Mouse (Mus musculus): ENCODE measurements around the gene Mctp2. TPM values are rescaled to one million over a fixed set of nuclear protein-coding genes. Genes with fewer than 3 reads are reported as not detected.

The Mctp2 gene
- polyA plus RNA-seq, 1 experiment: 0.64 TPM

DNA sequence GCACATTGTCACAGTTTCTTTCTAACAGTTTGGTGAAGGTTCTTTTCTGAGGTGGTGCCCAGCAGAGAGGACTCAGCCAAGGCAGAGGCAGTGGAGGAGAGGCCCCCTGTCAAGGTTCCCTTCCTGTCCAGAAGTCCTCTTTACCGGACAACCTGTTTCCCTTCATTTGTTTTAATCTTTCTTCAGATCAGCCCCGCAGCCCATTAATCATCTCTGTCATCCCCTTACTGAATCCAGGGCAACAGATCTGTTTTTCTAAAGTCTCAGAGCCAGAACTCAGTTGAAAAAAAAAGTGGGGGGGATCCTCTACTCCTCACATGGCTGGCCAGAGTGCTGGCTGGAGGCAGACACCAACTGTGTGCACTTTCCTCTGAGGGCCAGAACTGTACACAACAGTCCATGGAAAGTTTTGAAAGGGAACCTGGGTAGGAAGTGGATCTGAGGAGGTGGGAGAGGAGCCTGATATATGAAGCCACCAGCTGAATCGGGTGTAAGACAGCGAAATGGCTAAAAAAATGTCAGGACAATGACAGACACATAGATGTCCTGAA is 146.8 kb downstream of the Mctp2 start:
- 69% methylated on average over 4 of the region's 4 CpGs for WGBS
- TF ChIP-seq CTCF (IDR thresholded peaks at IDR 0.05; ENCODE audit: borderline replicate concordance, insufficient read depth, low read depth, low read length) (no peak), POLR2A (IDR thresholded peaks at IDR 0.05; ENCODE audit: borderline replicate concordance, insufficient read depth, low read length) (no peak)
- DNase-seq: no peak
- Histone ChIP-seq H3K4me1 (ENCODE audit: control insufficient read depth, insufficient read depth, low read length) (no peaks in the 10 kb centered on the region), H3K4me3 (replicated peaks; ENCODE audit: insufficient read depth, low read depth, low read length) (no peak overlapping the region), H3K27me3 (ENCODE audit: control insufficient read depth, insufficient read depth, low read length) (no peaks in the 10 kb centered on the region), H3K27ac (ENCODE audit: insufficient read depth, low read length) (no peak overlapping the region)

- no peaks in the 10 kb centered on the region for H3K27me3 ChIP-seq (ENCODE audit: control insufficient read depth, insufficient read depth, low read length)
- whole genome bisulfite sequencing: 65% methylated on average over 7 of the region's 7 CpGs
- H3K4me3 ChIP-seq (replicated peaks; ENCODE audit: insufficient read depth, low read depth, low read length): no peak overlapping the region
- DNase-seq: no peak
- no peak overlapping the region for H3K27ac ChIP-seq (ENCODE audit: insufficient read depth, low read length)
- H3K4me1 ChIP-seq (ENCODE audit: control insufficient read depth, insufficient read depth, low read length): no peaks in the 10 kb centered on the region
- no peak for TF ChIP-seq POLR2A (IDR thresholded peaks at IDR 0.05; ENCODE audit: borderline replicate concordance, insufficient read depth, low read length)
- TF ChIP-seq CTCF (IDR thresholded peaks at IDR 0.05; ENCODE audit: borderline replicate concordance, insufficient read depth, low read depth, low read length): no peak
These were observed 155.4 kb downstream of the Mctp2 start for GRCm38 (mm10) chr7:72150799-72151708.

- TF ChIP-seq POLR2A (IDR thresholded peaks at IDR 0.05; ENCODE audit: borderline replicate concordance, insufficient read depth, low read length): no peak
- no peak for TF ChIP-seq CTCF (IDR thresholded peaks at IDR 0.05; ENCODE audit: borderline replicate concordance, insufficient read depth, low read depth, low read length)
- 26% methylated on average over 3 of the region's 3 CpGs for WGBS
- H3K27ac ChIP-seq (ENCODE audit: insufficient read depth, low read length): no peak overlapping the region
- H3K27me3 ChIP-seq (ENCODE audit: control insufficient read depth, insufficient read depth, low read length): no peaks in the 10 kb centered on the region
- H3K4me3 ChIP-seq (replicated peaks; ENCODE audit: insufficient read depth, low read depth, low read length): no peak overlapping the region
- no peak for DNase-seq
- H3K4me1 ChIP-seq (ENCODE audit: control insufficient read depth, insufficient read depth, low read length): no peaks in the 10 kb centered on the region
These were observed 157.3 kb downstream of the Mctp2 start for GRCm38 (mm10) chr7:72149073-72149472.

DNA sequence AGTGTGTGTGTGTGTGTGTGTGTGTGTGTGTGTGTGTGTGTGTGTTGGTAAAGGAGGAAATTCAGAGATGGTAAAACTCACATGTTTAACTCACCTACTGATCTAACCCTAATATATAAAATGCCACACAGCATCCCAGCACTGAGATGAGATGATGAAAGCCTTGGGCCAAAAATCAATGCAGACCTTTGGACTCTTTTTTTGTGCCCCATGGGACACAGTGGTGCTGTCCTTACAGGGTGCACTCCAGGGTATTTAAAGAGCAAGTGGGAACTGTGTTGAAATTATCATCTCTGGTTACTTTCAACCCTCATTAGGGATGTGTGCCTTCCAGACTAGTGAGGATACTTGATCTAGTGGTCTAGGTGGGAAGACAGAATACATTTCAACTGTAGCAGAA is 159.6 kb downstream of the Mctp2 start:
- TF ChIP-seq POLR2A (IDR thresholded peaks at IDR 0.05; ENCODE audit: borderline replicate concordance, insufficient read depth, low read length): no peak
- no peak for TF ChIP-seq CTCF (IDR thresholded peaks at IDR 0.05; ENCODE audit: borderline replicate concordance, insufficient read depth, low read depth, low read length)

GRCm38 (mm10) chr7:72145726-72146520 is 160.5 kb downstream of the Mctp2 start:
- TF ChIP-seq CTCF (IDR thresholded peaks at IDR 0.05; ENCODE audit: borderline replicate concordance, insufficient read depth, low read depth, low read length): no peak
- no peak for TF ChIP-seq POLR2A (IDR thresholded peaks at IDR 0.05; ENCODE audit: borderline replicate concordance, insufficient read depth, low read length)
- Histone ChIP-seq H3K4me3 (replicated peaks; ENCODE audit: insufficient read depth, low read depth, low read length) (no peak overlapping the region), H3K27me3 (ENCODE audit: control insufficient read depth, insufficient read depth, low read length) (no peaks in the 10 kb centered on the region), H3K27ac (ENCODE audit: insufficient read depth, low read length) (no peak overlapping the region), H3K4me1 (ENCODE audit: control insufficient read depth, insufficient read depth, low read length) (no peaks in the 10 kb centered on the region)
- WGBS: 73% methylated on average over 17 of the region's 17 CpGs
- DNase-seq: no peak

More for the DNA sequence above, 159.6 kb downstream of the Mctp2 start:
- DNase-seq: no peak
- Histone ChIP-seq H3K4me1 (ENCODE audit: control insufficient read depth, insufficient read depth, low read length) (no peaks in the 10 kb centered on the region), H3K4me3 (replicated peaks; ENCODE audit: insufficient read depth, low read depth, low read length) (no peak overlapping the region), H3K27me3 (ENCODE audit: control insufficient read depth, insufficient read depth, low read length) (no peaks in the 10 kb centered on the region), H3K27ac (ENCODE audit: insufficient read depth, low read length) (no peak overlapping the region)

DNA sequence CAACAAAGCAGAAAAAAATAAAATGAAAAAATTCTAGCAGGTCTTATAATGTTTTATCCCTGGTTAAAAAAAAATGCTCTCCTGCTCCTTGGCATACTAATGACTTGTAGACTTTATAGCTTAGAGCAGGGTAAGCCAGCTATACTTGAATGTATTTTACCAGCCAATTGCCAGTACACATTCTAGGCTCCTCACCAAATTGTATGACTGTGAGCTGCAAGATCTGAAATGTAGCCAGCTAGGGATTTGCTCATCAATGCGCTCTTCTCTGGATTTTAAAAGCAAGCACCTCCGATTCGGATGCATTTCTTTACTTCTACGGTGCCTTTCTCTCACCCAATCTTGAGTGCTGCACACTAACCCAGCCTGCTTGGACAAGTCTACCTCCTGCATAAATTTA is 167.7 kb downstream of the Mctp2 start:
- TF ChIP-seq CTCF (IDR thresholded peaks at IDR 0.05; ENCODE audit: borderline replicate concordance, insufficient read depth, low read depth, low read length) (no peak), POLR2A (IDR thresholded peaks at IDR 0.05; ENCODE audit: borderline replicate concordance, insufficient read depth, low read length) (no peak)
- no peak overlapping the region for H3K27ac ChIP-seq (ENCODE audit: insufficient read depth, low read length)
- H3K4me1 ChIP-seq (ENCODE audit: control insufficient read depth, insufficient read depth, low read length): no peaks in the 10 kb centered on the region
- DNase-seq: no peak
- no peaks in the 10 kb centered on the region for H3K27me3 ChIP-seq (ENCODE audit: control insufficient read depth, insufficient read depth, low read length)
- no peak overlapping the region for H3K4me3 ChIP-seq (replicated peaks; ENCODE audit: insufficient read depth, low read depth, low read length)
- WGBS: 82% methylated on average over 4 of the region's 4 CpGs

DNA sequence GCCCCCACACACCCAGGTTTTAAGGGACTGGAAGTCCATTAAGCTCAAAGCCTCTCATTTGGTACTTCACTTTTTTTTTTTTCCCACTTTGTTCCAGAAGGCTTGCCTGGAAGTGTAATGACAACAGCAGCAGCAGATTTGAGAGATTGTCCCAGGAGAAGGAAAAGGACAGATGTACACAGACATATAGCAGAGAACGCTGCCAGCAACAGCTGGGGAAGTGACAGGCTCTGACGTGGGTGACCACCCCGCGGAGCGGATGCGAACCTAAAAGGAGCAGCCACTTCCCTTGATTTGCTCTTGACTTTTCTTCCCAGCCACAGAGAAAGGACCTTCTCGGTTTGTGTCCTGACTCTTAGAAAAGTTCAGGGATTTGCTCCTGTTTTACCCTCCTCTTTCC is 185.4 kb downstream of the Mctp2 start:
- Histone ChIP-seq H3K27ac (ENCODE audit: insufficient read depth, low read length) (no peak overlapping the region), H3K27me3 (ENCODE audit: control insufficient read depth, insufficient read depth, low read length) (no peaks in the 10 kb centered on the region), H3K4me1 (ENCODE audit: control insufficient read depth, insufficient read depth, low read length) (no peaks in the 10 kb centered on the region), H3K4me3 (replicated peaks; ENCODE audit: insufficient read depth, low read depth, low read length) (no peak overlapping the region)
- no peak for DNase-seq
- no peak for TF ChIP-seq POLR2A (IDR thresholded peaks at IDR 0.05; ENCODE audit: borderline replicate concordance, insufficient read depth, low read length)
- TF ChIP-seq CTCF (IDR thresholded peaks at IDR 0.05; ENCODE audit: borderline replicate concordance, insufficient read depth, low read depth, low read length): no peak
- 38% methylated on average over 7 of the region's 7 CpGs for WGBS
